Mouse (Mus musculus) embryonic facial prominence, embryonic 12.5 days (tissue): Measurements from ENCODE around the gene Cnnm2. TPM values are rescaled to one million over a fixed set of nuclear protein-coding genes. Genes with fewer than 3 reads are reported as not detected.

Experiments used
- ATAC-seq: fragments of 200-750 bp; cut with Nextera tagmentation; 2 replicates; pipeline ENCODE4 v1.8.0; 2017; ENCODE audit not compliant: insufficient number of reproducible peaks, insufficient read depth, low FRiP score, low TSS enrichment
- H3K27ac ChIP-seq: fragments of 300-500 bp; sonication (generic); 2 replicates; pipeline ENCODE4 v1.5.1; 2016; ENCODE audit warnings: mild to moderate bottlenecking
- H3K27me3 ChIP-seq: fragments of 300-500 bp; sonication (generic); 2 replicates; pipeline ENCODE4 v1.6.1; 2016; ENCODE audit warnings: mild to moderate bottlenecking, moderate library complexity
- H3K36me3 ChIP-seq: fragments of 300-500 bp; sonication (generic); 2 replicates; pipeline ENCODE4 v1.6.1; 2016; ENCODE audit warnings: mild to moderate bottlenecking
- H3K4me1 ChIP-seq: fragments of 300-500 bp; sonication (generic); 2 replicates; pipeline ENCODE4 v1.6.1; 2016
- H3K4me2 ChIP-seq: fragments of 300-500 bp; sonication (generic); replicated peaks from 2 replicates; pipeline ENCODE4 v1.6.1; 2016; ENCODE audit warnings: mild to moderate bottlenecking, moderate library complexity
- H3K4me3 ChIP-seq: fragments of 300-500 bp; sonication (generic); 2 replicates; pipeline ENCODE4 v1.5.1; 2016; ENCODE audit warnings: mild to moderate bottlenecking
- H3K9ac ChIP-seq: fragments of 300-500 bp; sonication (generic); 2 replicates; pipeline ENCODE4 v1.6.1; 2016; ENCODE audit warnings: mild to moderate bottlenecking, moderate library complexity
- H3K9me3 ChIP-seq: fragments of 300-500 bp; sonication (generic); 2 replicates; pipeline ENCODE4 v1.6.1; 2016; ENCODE audit warnings: mild to moderate bottlenecking, moderate library complexity
- WGBS: fragments of 180-500 bp; shearing (Covaris S2); methylation state at CpG from one replicate; pipeline ENCODE4 v1.1.7; 2016; 5-methylcytosine and 5-hydroxymethylcytosine counted together
- polyA plus RNA-seq: library from polyadenylated mRNA; unstranded; fragments of >200 nt; fragmentation: Nextera tagmentation; extraction: Ambion mirVana; gene quantifications from 2 replicates; pipeline ENCODE4 v1.2.1, GENCODE M21; 2016

The Cnnm2 gene
- polyA plus RNA-seq, 1 experiment from 2014 or later, result 5.4 TPM

- WGBS, result 77% methylated on average over 9 of the region's 9 CpGs
- no peak for ATAC-seq
Observed at GRCm38 (mm10) chr19:46831381-46831780, 70.0 kb downstream of the Cnnm2 start.

GRCm38 (mm10) chr19:46834301-46834700 is 72.9 kb downstream of the Cnnm2 start:
- no peak overlapping the region for H3K27ac ChIP-seq
- no peak for ATAC-seq
- no peaks in the 10 kb centered on the region for H3K9me3 ChIP-seq
- 81% methylated on average over 5 of the region's 5 CpGs for WGBS
- H3K9ac ChIP-seq, result no peak overlapping the region
- no peaks in the 10 kb centered on the region for H3K36me3 ChIP-seq
- H3K4me3 ChIP-seq, result no peak overlapping the region
- no peaks in the 10 kb centered on the region for H3K4me1 ChIP-seq
- H3K27me3 ChIP-seq, result no peaks in the 10 kb centered on the region
- H3K4me2 ChIP-seq, result no peak overlapping the region

More at GRCm38 (mm10) chr19:46831381-46831780, 70.0 kb downstream of the Cnnm2 start:
- no peaks in the 10 kb centered on the region for H3K9me3 ChIP-seq
- no peak overlapping the region for H3K27ac ChIP-seq
- no peak overlapping the region for H3K4me2 ChIP-seq
- H3K4me1 ChIP-seq, result no peaks in the 10 kb centered on the region
- H3K4me3 ChIP-seq, result no peak overlapping the region
- H3K36me3 ChIP-seq, result no peaks in the 10 kb centered on the region
- no peaks in the 10 kb centered on the region for H3K27me3 ChIP-seq
- H3K9ac ChIP-seq, result no peak overlapping the region

GRCm38 (mm10) chr19:46835339-46835738 is 73.9 kb downstream of the Cnnm2 start:
- no peaks in the 10 kb centered on the region for H3K36me3 ChIP-seq
- H3K27ac ChIP-seq, result no peak overlapping the region
- no peaks in the 10 kb centered on the region for H3K4me1 ChIP-seq
- no peak overlapping the region for H3K4me2 ChIP-seq
- no peak overlapping the region for H3K4me3 ChIP-seq
- ATAC-seq, result no peak
- 77% methylated on average over 4 of the region's 4 CpGs for WGBS
- H3K9ac ChIP-seq, result no peak overlapping the region
- no peaks in the 10 kb centered on the region for H3K9me3 ChIP-seq
- H3K27me3 ChIP-seq, result no peaks in the 10 kb centered on the region

- 80% methylated on average over 3 of the region's 3 CpGs for WGBS
- Histone ChIP-seq H3K4me1 (no peaks in the 10 kb centered on the region), H3K4me2 (no peak overlapping the region), H3K4me3 (no peak overlapping the region), H3K9me3 (no peaks in the 10 kb centered on the region), H3K9ac (no peak overlapping the region), H3K27me3 (no peaks in the 10 kb centered on the region), H3K27ac (no peak overlapping the region), H3K36me3 (no peaks in the 10 kb centered on the region)
- no peak for ATAC-seq
Observed at GRCm38 (mm10) chr19:46836085-46836484, 74.7 kb downstream of the Cnnm2 start.

GRCm38 (mm10) chr19:46837290-46838079 is 76.1 kb downstream of the Cnnm2 start:
- no peak for ATAC-seq
- Histone ChIP-seq H3K27ac (no peak overlapping the region), H3K9me3 (no peaks in the 10 kb centered on the region), H3K4me2 (no peak overlapping the region), H3K9ac (no peak overlapping the region), H3K4me3 (no peak overlapping the region), H3K4me1 (no peaks in the 10 kb centered on the region), H3K27me3 (no peaks in the 10 kb centered on the region), H3K36me3 (no peaks in the 10 kb centered on the region)
- 85% methylated on average over 11 of the region's 11 CpGs for WGBS

- 80% methylated on average over 4 of the region's 4 CpGs for WGBS
Observed at GRCm38 (mm10) chr19:46841016-46841415, 79.6 kb downstream of the Cnnm2 start.

GRCm38 (mm10) chr19:46843030-46843429 is 81.6 kb downstream of the Cnnm2 start:
- H3K27ac ChIP-seq, result no peak overlapping the region
- H3K9ac ChIP-seq, result no peak overlapping the region
- H3K4me3 ChIP-seq, result no peak overlapping the region
- H3K4me2 ChIP-seq, result no peak overlapping the region
- H3K9me3 ChIP-seq, result no peaks in the 10 kb centered on the region
- H3K27me3 ChIP-seq, result no peaks in the 10 kb centered on the region
- no peaks in the 10 kb centered on the region for H3K4me1 ChIP-seq
- ATAC-seq, result no peak
- 77% methylated on average over 2 of the region's 2 CpGs for WGBS
- no peaks in the 10 kb centered on the region for H3K36me3 ChIP-seq

More at GRCm38 (mm10) chr19:46841016-46841415, 79.6 kb downstream of the Cnnm2 start:
- H3K4me1 ChIP-seq, result no peaks in the 10 kb centered on the region
- no peaks in the 10 kb centered on the region for H3K27me3 ChIP-seq
- no peak overlapping the region for H3K4me3 ChIP-seq
- H3K36me3 ChIP-seq, result no peaks in the 10 kb centered on the region
- no peak overlapping the region for H3K4me2 ChIP-seq
- no peak overlapping the region for H3K27ac ChIP-seq
- ATAC-seq, result no peak
- no peak overlapping the region for H3K9ac ChIP-seq
- no peaks in the 10 kb centered on the region for H3K9me3 ChIP-seq

- Histone ChIP-seq H3K9me3 (no peaks in the 10 kb centered on the region), H3K36me3 (no peaks in the 10 kb centered on the region), H3K4me3 (no peak overlapping the region), H3K27me3 (no peaks in the 10 kb centered on the region), H3K27ac (no peak overlapping the region), H3K4me2 (no peak overlapping the region), H3K9ac (no peak overlapping the region), H3K4me1 (no peaks in the 10 kb centered on the region)
- ATAC-seq, result no peak
- WGBS, result 84% methylated on average over 7 of the region's 7 CpGs
Observed at GRCm38 (mm10) chr19:46846056-46846455, 84.7 kb downstream of the Cnnm2 start.

GRCm38 (mm10) chr19:46846459-46846858 is 85.1 kb downstream of the Cnnm2 start:
- Histone ChIP-seq H3K36me3 (no peaks in the 10 kb centered on the region), H3K4me1 (no peaks in the 10 kb centered on the region), H3K27ac (no peak overlapping the region), H3K4me3 (no peak overlapping the region), H3K9ac (no peak overlapping the region), H3K9me3 (no peaks in the 10 kb centered on the region), H3K27me3 (no peaks in the 10 kb centered on the region), H3K4me2 (no peak overlapping the region)
- no peak for ATAC-seq
- 84% methylated on average over 5 of the region's 5 CpGs for WGBS

GRCm38 (mm10) chr19:46848381-46849268 is 87.2 kb downstream of the Cnnm2 start:
- Histone ChIP-seq H3K36me3 (no peaks in the 10 kb centered on the region), H3K9ac (no peak overlapping the region), H3K9me3 (no peaks in the 10 kb centered on the region), H3K4me3 (no peak overlapping the region), H3K4me2 (no peak overlapping the region), H3K4me1 (no peaks in the 10 kb centered on the region), H3K27me3 (no peaks in the 10 kb centered on the region), H3K27ac (0 out of 2 replicates have a peak overlapping the region, but pooled peaks have one; percentile 3)
- WGBS, result 75% methylated on average over 14 of the region's 14 CpGs
- no peak for ATAC-seq

GRCm38 (mm10) chr19:46849443-46849997 is 88.1 kb downstream of the Cnnm2 start:
- H3K27me3 ChIP-seq, result no peaks in the 10 kb centered on the region
- H3K9me3 ChIP-seq, result no peaks in the 10 kb centered on the region
- no peak overlapping the region for H3K27ac ChIP-seq
- 77% methylated on average over 9 of the region's 9 CpGs for WGBS
- H3K4me2 ChIP-seq, result no peak overlapping the region
- no peaks in the 10 kb centered on the region for H3K4me1 ChIP-seq
- H3K9ac ChIP-seq, result no peak overlapping the region
- ATAC-seq, result no peak
- H3K4me3 ChIP-seq, result no peak overlapping the region
- H3K36me3 ChIP-seq, result no peaks in the 10 kb centered on the region
